Mouse (Mus musculus) heart, adult 10 weeks (tissue): ENCODE data around the gene 4933402J07Rik. TPM values are rescaled to one million over a fixed set of nuclear protein-coding genes. Genes with fewer than 3 reads are reported as not detected.

Source experiments
- polyA plus RNA-seq: library from polyadenylated mRNA; stranded (reverse); fragments of 350-450 nt; fragmentation: Illumina TruSeq; extraction: RNeasy Lipid Tissue Mini Kit (QIAGEN cat#74804); gene quantifications from one replicate; pipeline ENCODE4 v1.2.3, GENCODE M21; 2014; ENCODE audit warnings: low read depth, low replicate concordance

4933402J07Rik gene
- polyA plus RNA-seq = not detected

DNA sequence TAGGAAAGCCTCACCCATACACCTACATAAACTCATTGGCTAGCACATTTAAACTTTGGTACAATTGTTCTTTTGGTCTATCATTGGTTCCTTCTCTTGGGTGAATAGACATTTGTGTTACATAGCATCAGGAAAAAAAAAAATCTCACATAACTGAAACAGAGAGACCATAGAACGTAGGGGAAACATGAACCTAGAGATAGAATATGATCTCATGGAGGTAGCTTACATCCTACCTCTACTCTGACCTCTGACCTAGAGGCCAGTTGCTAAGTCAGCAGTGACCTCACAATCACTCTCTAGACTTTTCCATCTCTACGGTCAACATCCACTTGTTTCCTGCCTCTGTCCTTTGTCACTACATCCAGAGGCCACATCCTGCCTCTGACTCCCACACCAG is at the start of gene 4933402J07Rik:
TSS of gene 4933402J07Rik (plus strand) at position 301 of the 400 bp plus-strand sequence.

Other genes starting within 250 kb of the 4933402J07Rik start
- 0.79 TPM for gene Cbln1, start 91.2 kb upstream of the 4933402J07Rik start, polyA plus RNA-seq